Mouse (Mus musculus) urinary bladder, adult 18-20 months (tissue): ENCODE measurements at regions not wholly inside any gene's neighbourhood (a gene's known extent, or its start where the extent isn't known, plus 50 kb on each side); places are given as distances from the start of the nearest gene placed in this dataset.

Source experiments
- DNase-seq, 2 experiments: peaks; one replicate each; pipeline ENCODE4 v3.0.0; 2022; ENCODE audit warnings: low spot score in 2 of 2, mixed read lengths in 2 of 2

DNA sequence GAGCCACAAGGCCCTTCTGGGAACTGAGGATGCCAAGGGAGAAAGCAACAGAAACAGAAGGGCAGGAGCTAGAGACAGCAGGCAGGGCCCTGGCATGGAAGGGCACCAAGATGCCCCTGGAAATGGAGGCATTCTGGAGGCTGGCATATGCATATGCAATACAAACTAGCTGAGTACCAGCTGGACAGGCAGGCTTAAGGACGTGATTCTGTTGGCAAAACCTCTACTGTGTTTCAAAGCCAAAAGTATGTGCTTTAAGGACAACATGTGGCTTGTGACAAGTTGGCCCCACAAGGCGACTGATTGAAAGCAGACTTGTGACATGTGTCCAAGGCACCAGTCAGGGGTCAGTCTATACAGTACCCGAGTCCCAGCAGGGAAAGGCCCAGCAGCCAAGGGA is 52.2 kb upstream of the A530016L24Rik start:
- DNase-seq: no peak

DNA sequence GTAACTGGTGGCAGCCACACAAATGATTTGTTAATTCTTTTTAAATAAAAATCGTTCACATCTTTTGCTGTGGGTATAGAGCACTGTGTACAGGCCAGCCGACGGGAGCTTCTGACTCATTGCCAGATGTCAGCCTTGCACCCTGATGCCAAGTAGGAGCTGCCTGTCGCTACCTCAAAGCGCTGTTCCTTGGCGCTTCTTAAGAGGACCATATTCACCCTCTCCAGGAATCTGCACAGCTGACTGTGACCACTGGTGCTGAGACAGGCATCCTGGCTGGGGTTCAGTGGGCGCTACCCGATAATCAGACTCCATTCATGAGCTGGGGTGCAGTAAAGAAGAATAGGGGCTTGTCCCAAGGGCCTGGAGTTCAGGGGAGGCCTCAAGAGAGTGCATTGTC is 51.0 kb upstream of the A530016L24Rik start:
- DNase-seq: no peak
